Mouse (Mus musculus): ENCODE measurements around the gene Msantd2. TPM values are rescaled to one million over a fixed set of nuclear protein-coding genes. Genes with fewer than 3 reads are reported as not detected.

Msantd2 gene
- polyA plus RNA-seq (2015; fragmentation: Nextera tagmentation; extraction: Ambion mirVana), result 18.1 and 20.0 TPM in 2 replicates

- Histone ChIP-seq H3K4me3 (ENCODE audit: low read length) (peak within 1 kb of the TSS; percentile 97), H3K9me3 (ENCODE audit: low read length) (no peaks in the 10 kb centered on the region), H3K9ac (replicated peaks; ENCODE audit: low read length) (peak within 1 kb of the TSS; percentile 95), H3K27ac (ENCODE audit: low read length) (peak within 1 kb of the TSS; percentile 99), H3K4me2 (replicated peaks; ENCODE audit: low read depth, low read length) (peak within 1 kb of the TSS; percentile 73), H3K27me3 (ENCODE audit: insufficient read depth, low read length) (no peaks in the 10 kb centered on the region), H3K4me1 (ENCODE audit: insufficient read depth, low read length) (peaks cover 19% of the 10 kb centered on the region), H3K36me3 (ENCODE audit: insufficient read depth, low read length) (peaks cover 2% of the 10 kb centered on the region; the same call in 1 of the 2 replicates)
- 0% methylated on average over 30 of the region's 44 CpGs for WGBS
- ATAC-seq (ENCODE audit: low FRiP score, low TSS enrichment), result peak; percentile 98
Measured at GRCm38 (mm10) chr9:37488611-37489396, at the start of gene Msantd2. Gene Msantd2 (plus strand): TSS chr9:37489319.

- Histone ChIP-seq H3K4me3 (ENCODE audit: low read length) (no peak overlapping the region), H3K36me3 (ENCODE audit: insufficient read depth, low read length) (no peaks in the 10 kb centered on the region), H3K4me2 (replicated peaks; ENCODE audit: low read depth, low read length) (no peak overlapping the region), H3K27me3 (ENCODE audit: insufficient read depth, low read length) (peaks cover 79% of the 10 kb centered on the region), H3K27ac (ENCODE audit: low read length) (no peak overlapping the region), H3K4me1 (ENCODE audit: insufficient read depth, low read length) (peaks cover 9% of the 10 kb centered on the region), H3K9me3 (ENCODE audit: low read length) (no peaks in the 10 kb centered on the region), H3K9ac (replicated peaks; ENCODE audit: low read length) (no peak overlapping the region)
- 1% methylated on average over 5 of the region's 5 CpGs for WGBS
- no peak for ATAC-seq (ENCODE audit: low FRiP score, low TSS enrichment)
Measured at GRCm38 (mm10) chr9:37452401-37452800, 36.7 kb upstream of the Msantd2 start.

GRCm38 (mm10) chr9:37453328-37453727, 35.8 kb upstream of the Msantd2 start:
- peaks cover 84% of the 10 kb centered on the region for H3K27me3 ChIP-seq (ENCODE audit: insufficient read depth, low read length)
- no peaks in the 10 kb centered on the region for H3K36me3 ChIP-seq (ENCODE audit: insufficient read depth, low read length)
- H3K4me2 ChIP-seq (replicated peaks; ENCODE audit: low read depth, low read length), result no peak overlapping the region
- no peak overlapping the region for H3K27ac ChIP-seq (ENCODE audit: low read length)
- no peaks in the 10 kb centered on the region for H3K9me3 ChIP-seq (ENCODE audit: low read length)
- no peak overlapping the region for H3K4me3 ChIP-seq (ENCODE audit: low read length)
- WGBS, result 24% methylated on average over 4 of the region's 4 CpGs
- no peak for ATAC-seq (ENCODE audit: low FRiP score, low TSS enrichment)
- H3K4me1 ChIP-seq (ENCODE audit: insufficient read depth, low read length), result peaks cover 9% of the 10 kb centered on the region
- no peak overlapping the region for H3K9ac ChIP-seq (replicated peaks; ENCODE audit: low read length)

GRCm38 (mm10) chr9:37454011-37454492, 35.1 kb upstream of the Msantd2 start:
- H3K4me1 ChIP-seq (ENCODE audit: insufficient read depth, low read length), result peaks cover 9% of the 10 kb centered on the region
- peaks cover 91% of the 10 kb centered on the region for H3K27me3 ChIP-seq (ENCODE audit: insufficient read depth, low read length)
- no peak overlapping the region for H3K4me3 ChIP-seq (ENCODE audit: low read length)
- H3K27ac ChIP-seq (ENCODE audit: low read length), result no peak overlapping the region
- no peak overlapping the region for H3K4me2 ChIP-seq (replicated peaks; ENCODE audit: low read depth, low read length)
- no peaks in the 10 kb centered on the region for H3K9me3 ChIP-seq (ENCODE audit: low read length)
- WGBS, result 8% methylated on average over 6 of the region's 6 CpGs
- H3K9ac ChIP-seq (replicated peaks; ENCODE audit: low read length), result no peak overlapping the region
- no peak for ATAC-seq (ENCODE audit: low FRiP score, low TSS enrichment)
- no peaks in the 10 kb centered on the region for H3K36me3 ChIP-seq (ENCODE audit: insufficient read depth, low read length)

- peaks cover 97% of the 10 kb centered on the region for H3K27me3 ChIP-seq (ENCODE audit: insufficient read depth, low read length)
- peaks cover 9% of the 10 kb centered on the region for H3K4me1 ChIP-seq (ENCODE audit: insufficient read depth, low read length)
- no peak overlapping the region for H3K4me3 ChIP-seq (ENCODE audit: low read length)
- no peak overlapping the region for H3K4me2 ChIP-seq (replicated peaks; ENCODE audit: low read depth, low read length)
- no peak for ATAC-seq (ENCODE audit: low FRiP score, low TSS enrichment)
- WGBS, result 11% methylated on average over 3 of the region's 3 CpGs
- H3K27ac ChIP-seq (ENCODE audit: low read length), result no peak overlapping the region
- H3K36me3 ChIP-seq (ENCODE audit: insufficient read depth, low read length), result no peaks in the 10 kb centered on the region
- no peak overlapping the region for H3K9ac ChIP-seq (replicated peaks; ENCODE audit: low read length)
- no peaks in the 10 kb centered on the region for H3K9me3 ChIP-seq (ENCODE audit: low read length)
Measured at GRCm38 (mm10) chr9:37454991-37455390, 34.1 kb upstream of the Msantd2 start.

- ATAC-seq (ENCODE audit: low FRiP score, low TSS enrichment), result no peak
- no peak overlapping the region for H3K4me3 ChIP-seq (ENCODE audit: low read length)
- H3K27ac ChIP-seq (ENCODE audit: low read length), result no peak overlapping the region
- no peak overlapping the region for H3K9ac ChIP-seq (replicated peaks; ENCODE audit: low read length)
- no peaks in the 10 kb centered on the region for H3K36me3 ChIP-seq (ENCODE audit: insufficient read depth, low read length)
- no peaks in the 10 kb centered on the region for H3K9me3 ChIP-seq (ENCODE audit: low read length)
- H3K4me1 ChIP-seq (ENCODE audit: insufficient read depth, low read length), result peaks cover 17% of the 10 kb centered on the region
- H3K27me3 ChIP-seq (ENCODE audit: insufficient read depth, low read length), result peaks cover 98% of the 10 kb centered on the region
- WGBS, result under 1% methylated on average over 8 of the region's 8 CpGs
- 0 out of 2 replicates have a peak overlapping the region, but pooled peaks have one; percentile 46 for H3K4me2 ChIP-seq (replicated peaks; ENCODE audit: low read depth, low read length)
Measured at GRCm38 (mm10) chr9:37455868-37456267, 33.3 kb upstream of the Msantd2 start.

- peaks cover 18% of the 10 kb centered on the region for H3K4me1 ChIP-seq (ENCODE audit: insufficient read depth, low read length)
- no peaks in the 10 kb centered on the region for H3K36me3 ChIP-seq (ENCODE audit: insufficient read depth, low read length)
- 1% methylated on average over 20 of the region's 20 CpGs for WGBS
- 0 out of 2 replicates have a peak, but pooled peaks have one; percentile 55 for ATAC-seq (ENCODE audit: low FRiP score, low TSS enrichment)
- H3K9ac ChIP-seq (replicated peaks; ENCODE audit: low read length), result no peak overlapping the region
- peaks cover 98% of the 10 kb centered on the region for H3K27me3 ChIP-seq (ENCODE audit: insufficient read depth, low read length)
- H3K9me3 ChIP-seq (ENCODE audit: low read length), result no peaks in the 10 kb centered on the region
- H3K4me3 ChIP-seq (ENCODE audit: low read length), result peak overlapping the region; percentile 25; the same call in 1 of the 2 replicates
- peak overlapping the region; percentile 46 for H3K4me2 ChIP-seq (replicated peaks; ENCODE audit: low read depth, low read length)
- H3K27ac ChIP-seq (ENCODE audit: low read length), result no peak overlapping the region
Measured at GRCm38 (mm10) chr9:37456481-37456910, 32.6 kb upstream of the Msantd2 start.

- H3K4me1 ChIP-seq (ENCODE audit: insufficient read depth, low read length), result peaks cover 18% of the 10 kb centered on the region
- no peak for ATAC-seq (ENCODE audit: low FRiP score, low TSS enrichment)
- no peak overlapping the region for H3K9ac ChIP-seq (replicated peaks; ENCODE audit: low read length)
- no peak overlapping the region for H3K27ac ChIP-seq (ENCODE audit: low read length)
- peaks cover 98% of the 10 kb centered on the region for H3K27me3 ChIP-seq (ENCODE audit: insufficient read depth, low read length)
- no peak overlapping the region for H3K4me3 ChIP-seq (ENCODE audit: low read length)
- H3K9me3 ChIP-seq (ENCODE audit: low read length), result no peaks in the 10 kb centered on the region
- H3K36me3 ChIP-seq (ENCODE audit: insufficient read depth, low read length), result no peaks in the 10 kb centered on the region
- WGBS, result 40% methylated on average over 1 of the region's 1 CpGs
- H3K4me2 ChIP-seq (replicated peaks; ENCODE audit: low read depth, low read length), result no peak overlapping the region
Measured at GRCm38 (mm10) chr9:37457151-37457550, 32.0 kb upstream of the Msantd2 start.

- H3K27me3 ChIP-seq (ENCODE audit: insufficient read depth, low read length), result peaks cover 96% of the 10 kb centered on the region
- WGBS, result 4% methylated on average over 9 of the region's 9 CpGs
- peak overlapping the region; percentile 91 for H3K4me2 ChIP-seq (replicated peaks; ENCODE audit: low read depth, low read length)
- peaks cover 18% of the 10 kb centered on the region for H3K4me1 ChIP-seq (ENCODE audit: insufficient read depth, low read length)
- no peak for ATAC-seq (ENCODE audit: low FRiP score, low TSS enrichment)
- H3K27ac ChIP-seq (ENCODE audit: low read length), result no peak overlapping the region
- H3K36me3 ChIP-seq (ENCODE audit: insufficient read depth, low read length), result no peaks in the 10 kb centered on the region
- H3K4me3 ChIP-seq (ENCODE audit: low read length), result peak overlapping the region; percentile 56; the same call in 1 of the 2 replicates
- H3K9me3 ChIP-seq (ENCODE audit: low read length), result no peaks in the 10 kb centered on the region
- H3K9ac ChIP-seq (replicated peaks; ENCODE audit: low read length), result no peak overlapping the region
Measured at GRCm38 (mm10) chr9:37459665-37460042, 29.5 kb upstream of the Msantd2 start.

Data from kidney, embryonic 16.5 days (tissue).